Mouse (Mus musculus) kidney, embryonic 16.5 days (tissue): ENCODE results near the gene Nupr1l. TPM values are rescaled to one million over a fixed set of nuclear protein-coding genes. Genes with fewer than 3 reads are reported as not detected.

Source experiments
- ATAC-seq: fragments of 200-750 bp; cut with Nextera tagmentation; 2 replicates; pipeline ENCODE4 v1.8.0; 2017; ENCODE audit warnings: moderate TSS enrichment; ENCODE audit not compliant: low FRiP score, low TSS enrichment
- H3K27ac ChIP-seq: fragments of 300-500 bp; sonication (generic); 2 replicates; pipeline ENCODE4 v1.5.1; 2014; ENCODE audit warnings: low read length
- H3K27me3 ChIP-seq: fragments of 300-500 bp; sonication (generic); 2 replicates; pipeline ENCODE4 v1.6.1; 2014; ENCODE audit warnings: low read length, control low read depth, mixed read lengths; ENCODE audit not compliant: insufficient read depth
- H3K36me3 ChIP-seq: fragments of 300-500 bp; sonication (generic); 2 replicates; pipeline ENCODE4 v1.6.1; 2014; ENCODE audit warnings: low read length, control low read depth, mixed read lengths; ENCODE audit not compliant: insufficient read depth
- H3K4me1 ChIP-seq: fragments of 300-500 bp; sonication (generic); 2 replicates; pipeline ENCODE4 v1.6.1; 2014; ENCODE audit warnings: low read length, control low read depth, mixed read lengths; ENCODE audit not compliant: insufficient read depth
- H3K4me2 ChIP-seq: fragments of 300-500 bp; sonication (generic); replicated peaks from 2 replicates; pipeline ENCODE4 v1.6.1; 2014; ENCODE audit warnings: low read depth, low read length
- H3K4me3 ChIP-seq: fragments of 300-500 bp; sonication (generic); 2 replicates; pipeline ENCODE4 v1.5.1; 2014; ENCODE audit warnings: mild to moderate bottlenecking, low read length
- H3K9ac ChIP-seq: fragments of 300-500 bp; sonication (generic); replicated peaks from 2 replicates; pipeline ENCODE4 v1.6.1; 2014; ENCODE audit warnings: low read length
- H3K9me3 ChIP-seq: fragments of 300-500 bp; sonication (generic); 2 replicates; pipeline ENCODE4 v1.6.1; 2016; ENCODE audit warnings: low read length, control low read depth
- WGBS: fragments of 180-500 bp; shearing (Covaris S2); extraction: QIAGEN DNeasy Blood & Tissue Kit; methylation state at CpG from one replicate; pipeline ENCODE4 v1.1.7; 2014; 5-methylcytosine and 5-hydroxymethylcytosine counted together
- polyA plus RNA-seq: library from polyadenylated mRNA; unstranded; fragments of >200 nt; fragmentation: Nextera tagmentation; extraction: Ambion mirVana; gene quantifications from 2 replicates; pipeline ENCODE4 v1.2.1, GENCODE M21; 2015

Nupr1l gene
- 4.4 and 4.9 TPM in 2 replicates for polyA plus RNA-seq

- Histone ChIP-seq H3K4me3 (peak within 1 kb of the TSS; percentile 75), H3K27me3 (no peaks in the 10 kb centered on the region), H3K9me3 (no peaks in the 10 kb centered on the region), H3K36me3 (no peaks in the 10 kb centered on the region), H3K4me2 (peak within 1 kb of the TSS; percentile 69), H3K9ac (peak within 1 kb of the TSS; percentile 86), H3K27ac (peak within 1 kb of the TSS; percentile 97), H3K4me1 (peaks cover 11% of the 10 kb centered on the region)
- under 1% methylated on average over 63 of the region's 63 CpGs for WGBS
- peak; percentile 98 for ATAC-seq
Observed at GRCm38 (mm10) chr5:129908242-129908965, at the start of gene Nupr1l. Nupr1l (plus strand) TSS chr5:129908540.

DNA sequence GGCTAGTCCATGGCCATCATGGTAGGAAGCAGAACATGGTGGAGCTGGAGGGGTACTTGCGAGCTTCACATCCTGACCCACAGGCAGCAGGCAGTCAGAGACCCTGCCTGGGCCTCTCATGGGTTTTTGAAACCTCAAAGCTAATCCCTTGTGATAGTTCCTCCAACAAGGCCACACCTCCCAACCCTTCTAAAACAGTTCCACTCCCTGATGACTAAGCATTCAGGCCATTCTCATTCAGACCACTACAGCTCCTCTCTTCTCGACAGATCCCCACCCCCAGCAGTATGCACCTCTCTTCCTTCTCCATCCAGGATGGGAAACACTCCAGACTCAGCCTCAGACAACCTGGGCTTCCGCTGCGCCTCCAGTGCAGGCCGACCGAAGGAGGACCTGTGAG is 46.0 kb upstream of the Nupr1l start:
- no peak for ATAC-seq
- Histone ChIP-seq H3K9ac (no peak overlapping the region), H3K4me2 (no peak overlapping the region), H3K9me3 (no peaks in the 10 kb centered on the region; the same call in 1 of the 2 replicates), H3K36me3 (peaks cover 33% of the 10 kb centered on the region), H3K4me1 (peaks cover 6% of the 10 kb centered on the region), H3K4me3 (no peak overlapping the region), H3K27ac (no peak overlapping the region), H3K27me3 (no peaks in the 10 kb centered on the region)
- WGBS = 98% methylated on average over 6 of the region's 6 CpGs

DNA sequence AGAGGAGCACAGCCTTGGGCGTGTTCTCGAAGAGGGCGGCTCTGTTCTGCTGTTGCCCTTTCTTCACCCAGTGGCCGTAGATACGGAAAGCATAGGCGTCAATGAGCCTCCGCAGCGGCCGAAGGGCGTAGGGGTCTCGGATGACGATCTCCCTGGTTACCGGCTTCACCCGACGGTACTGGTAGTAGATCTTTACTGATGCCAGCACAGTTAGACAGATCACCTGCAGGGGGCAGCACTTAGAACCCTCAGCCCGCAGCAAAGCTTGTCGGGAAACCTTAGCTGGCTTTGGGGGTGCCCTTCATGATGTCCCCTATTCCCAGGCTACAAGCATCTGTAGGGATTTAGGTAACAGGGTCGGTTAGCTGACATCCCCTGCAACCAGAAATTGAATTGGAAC is 43.9 kb upstream of the Nupr1l start:
- 0 out of 2 replicates have a peak overlapping the region, but pooled peaks have one; percentile 38 for H3K9ac ChIP-seq
- H3K27me3 ChIP-seq = no peaks in the 10 kb centered on the region
- ATAC-seq = peak; percentile 39; the same call in 1 of the 2 replicates
- peak overlapping the region; percentile 33 for H3K4me2 ChIP-seq
- peaks cover 23% of the 10 kb centered on the region for H3K36me3 ChIP-seq
- WGBS = 7% methylated on average over 18 of the region's 18 CpGs
- no peaks in the 10 kb centered on the region; the same call in 1 of the 2 replicates for H3K9me3 ChIP-seq
- H3K4me1 ChIP-seq = peaks cover 6% of the 10 kb centered on the region
- peak overlapping the region; percentile 13; the same call in 1 of the 2 replicates for H3K4me3 ChIP-seq
- H3K27ac ChIP-seq = no peak overlapping the region

- Histone ChIP-seq H3K4me1 (peaks cover 6% of the 10 kb centered on the region), H3K27me3 (no peaks in the 10 kb centered on the region), H3K9ac (no peak overlapping the region), H3K36me3 (peaks cover 14% of the 10 kb centered on the region), H3K27ac (no peak overlapping the region), H3K9me3 (no peaks in the 10 kb centered on the region; the same call in 1 of the 2 replicates), H3K4me2 (no peak overlapping the region), H3K4me3 (no peak overlapping the region)
- 83% methylated on average over 12 of the region's 12 CpGs for WGBS
- no peak for ATAC-seq
Observed at GRCm38 (mm10) chr5:129865841-129866240, 42.5 kb upstream of the Nupr1l start.

GRCm38 (mm10) chr5:129869238-129869995 is 38.9 kb upstream of the Nupr1l start:
- 87% methylated on average over 19 of the region's 19 CpGs for WGBS
- Histone ChIP-seq H3K4me2 (no peak overlapping the region), H3K4me3 (no peak overlapping the region), H3K27me3 (no peaks in the 10 kb centered on the region), H3K9ac (no peak overlapping the region), H3K9me3 (no peaks in the 10 kb centered on the region), H3K27ac (no peak overlapping the region), H3K36me3 (no peaks in the 10 kb centered on the region), H3K4me1 (peaks cover 2% of the 10 kb centered on the region)
- no peak for ATAC-seq

DNA sequence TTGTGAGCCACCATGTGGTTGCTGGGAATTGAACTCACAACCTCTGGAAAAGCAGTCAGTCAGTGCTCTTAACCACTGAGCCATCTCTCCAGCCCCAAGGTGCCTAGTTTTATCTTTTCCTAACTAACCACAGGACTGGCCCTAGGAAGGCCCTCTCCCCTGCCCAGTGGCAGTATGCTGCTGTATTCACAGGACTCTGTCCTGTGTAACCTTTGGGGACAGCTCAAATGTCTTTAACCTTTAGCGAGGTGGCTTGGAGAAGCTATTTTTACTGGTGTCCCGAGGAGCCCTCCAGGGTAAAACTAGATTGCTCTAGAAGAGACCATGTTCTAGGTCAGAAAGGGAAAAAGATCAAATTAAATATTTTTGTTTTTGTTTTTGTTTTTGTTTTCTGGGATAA is 37.1 kb upstream of the Nupr1l start:
- no peak for ATAC-seq
- no peak overlapping the region for H3K4me2 ChIP-seq
- no peaks in the 10 kb centered on the region for H3K36me3 ChIP-seq
- H3K27ac ChIP-seq = no peak overlapping the region
- no peak overlapping the region for H3K4me3 ChIP-seq
- H3K27me3 ChIP-seq = no peaks in the 10 kb centered on the region
- 74% methylated on average over 2 of the region's 2 CpGs for WGBS
- H3K4me1 ChIP-seq = no peaks in the 10 kb centered on the region
- no peaks in the 10 kb centered on the region for H3K9me3 ChIP-seq
- H3K9ac ChIP-seq = no peak overlapping the region

DNA sequence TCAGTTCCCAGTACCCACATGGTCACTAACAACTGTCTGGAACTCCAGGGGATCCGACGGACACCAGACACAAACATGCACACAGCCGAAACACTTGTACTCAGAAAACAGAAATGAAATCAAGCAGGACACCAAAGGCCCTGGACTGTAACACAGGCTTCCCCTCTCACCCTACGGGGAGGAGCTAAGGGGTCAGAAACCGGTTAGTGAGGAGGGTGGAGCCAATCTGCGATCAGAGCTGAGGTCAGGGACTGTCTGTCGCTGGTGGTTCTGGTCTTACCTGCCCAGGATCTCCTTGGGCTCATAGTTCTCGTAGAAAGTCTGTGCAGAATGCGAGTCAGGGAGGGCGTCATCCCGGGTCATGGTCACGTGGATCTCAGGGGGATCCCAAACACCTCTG is 34.4 kb upstream of the Nupr1l start:
- H3K36me3 ChIP-seq = no peaks in the 10 kb centered on the region
- no peak overlapping the region for H3K4me2 ChIP-seq
- H3K27ac ChIP-seq = no peak overlapping the region
- ATAC-seq = no peak
- WGBS = 81% methylated on average over 12 of the region's 12 CpGs
- no peaks in the 10 kb centered on the region for H3K27me3 ChIP-seq
- H3K4me1 ChIP-seq = no peaks in the 10 kb centered on the region
- no peaks in the 10 kb centered on the region for H3K9me3 ChIP-seq
- no peak overlapping the region for H3K4me3 ChIP-seq
- H3K9ac ChIP-seq = no peak overlapping the region

GRCm38 (mm10) chr5:129875098-129875497 is 33.2 kb upstream of the Nupr1l start:
- H3K4me2 ChIP-seq = no peak overlapping the region
- H3K4me1 ChIP-seq = no peaks in the 10 kb centered on the region
- H3K27ac ChIP-seq = no peak overlapping the region
- H3K9ac ChIP-seq = no peak overlapping the region
- 79% methylated on average over 11 of the region's 11 CpGs for WGBS
- H3K27me3 ChIP-seq = no peaks in the 10 kb centered on the region
- H3K9me3 ChIP-seq = no peaks in the 10 kb centered on the region
- H3K36me3 ChIP-seq = 0 out of 2 replicates have a peak, but pooled peaks cover under 1% of the 10 kb centered on the region
- H3K4me3 ChIP-seq = no peak overlapping the region
- no peak for ATAC-seq

GRCm38 (mm10) chr5:129877731-129878455 is 30.4 kb upstream of the Nupr1l start:
- Histone ChIP-seq H3K4me1 (no peaks in the 10 kb centered on the region), H3K9me3 (no peaks in the 10 kb centered on the region), H3K36me3 (peaks cover 25% of the 10 kb centered on the region), H3K9ac (no peak overlapping the region), H3K4me2 (no peak overlapping the region), H3K4me3 (no peak overlapping the region), H3K27ac (no peak overlapping the region), H3K27me3 (no peaks in the 10 kb centered on the region)
- 73% methylated on average over 9 of the region's 9 CpGs for WGBS
- ATAC-seq = no peak
